Mouse (Mus musculus) bone marrow, adult 2 months (tissue): Measurements from ENCODE around the gene 2900026A02Rik. TPM values are rescaled to one million over a fixed set of nuclear protein-coding genes. Genes with fewer than 3 reads are reported as not detected.
A peak's percentile ranks its signal among the peaks of the same experiment; 100 is the strongest.

Experiments
- H3K27ac ChIP-seq: fragments of 200-500 bp; 2 replicates; pipeline ENCODE4 v1.5.1; 2012; ENCODE audit warnings: low read depth, mild to moderate bottlenecking, control low read depth, inconsistent platforms, low read length; ENCODE audit not compliant: control insufficient read depth, poor library complexity, insufficient read depth
- H3K4me1 ChIP-seq: fragments of 200-500 bp; 2 replicates; pipeline ENCODE4 v1.6.1; 2011; ENCODE audit warnings: low read length; ENCODE audit not compliant: control insufficient read depth, insufficient read depth
- H3K4me3 ChIP-seq: fragments of 200-500 bp; replicated peaks from 2 replicates; pipeline ENCODE3; 2011; ENCODE audit warnings: mild to moderate bottlenecking, low read depth, low read length, control low read depth; ENCODE audit not compliant: control insufficient read depth
- CTCF ChIP-seq: fragments of 200-500 bp; IDR thresholded peaks from 2 replicates; pipeline ENCODE4 v1.5.1; 2011; ENCODE audit warnings: low read length, control low read depth; ENCODE audit not compliant: control insufficient read depth, insufficient read depth
- POLR2A ChIP-seq: fragments of 200-500 bp; IDR thresholded peaks from 2 replicates; pipeline ENCODE4 v1.6.1; 2011; ENCODE audit warnings: low read depth, mild to moderate bottlenecking, control low read depth, low read length, borderline replicate concordance; ENCODE audit not compliant: control insufficient read depth
- WGBS: fragments of 180-500 bp; shearing (Covaris S2); methylation state at CpG from one replicate; pipeline ENCODE4 v1.1.7; 2018; 5-methylcytosine and 5-hydroxymethylcytosine counted together
- polyA plus RNA-seq: library from polyadenylated mRNA; stranded (reverse); fragments of >200 nt; gene quantifications from 2 replicates; pipeline ENCODE4 v1.2.4, GENCODE M21; 2011; ENCODE audit warnings: low replicate concordance; ENCODE audit not compliant: missing spikeins, insufficient read depth, insufficient read length

2900026A02Rik gene
- polyA plus RNA-seq, 1 experiment = 4.1 TPM

- no peak overlapping the region for H3K27ac ChIP-seq
- H3K4me1 ChIP-seq = no peaks in the 10 kb centered on the region
- WGBS = 82% methylated on average over 10 of the region's 10 CpGs
- TF ChIP-seq CTCF (no peak), POLR2A (no peak)
- no peak overlapping the region for H3K4me3 ChIP-seq
Observed at GRCm38 (mm10) chr5:113175976-113176375, 45.1 kb downstream of the 2900026A02Rik start.

GRCm38 (mm10) chr5:113174916-113175692 is 45.9 kb downstream of the 2900026A02Rik start:
- H3K4me1 ChIP-seq = no peaks in the 10 kb centered on the region
- H3K27ac ChIP-seq = no peak overlapping the region; the same call in 1 of the 2 replicates
- TF ChIP-seq POLR2A (no peak), CTCF (peak; percentile 86)
- 45% methylated on average over 24 of the region's 24 CpGs for WGBS
- H3K4me3 ChIP-seq = no peak overlapping the region

DNA sequence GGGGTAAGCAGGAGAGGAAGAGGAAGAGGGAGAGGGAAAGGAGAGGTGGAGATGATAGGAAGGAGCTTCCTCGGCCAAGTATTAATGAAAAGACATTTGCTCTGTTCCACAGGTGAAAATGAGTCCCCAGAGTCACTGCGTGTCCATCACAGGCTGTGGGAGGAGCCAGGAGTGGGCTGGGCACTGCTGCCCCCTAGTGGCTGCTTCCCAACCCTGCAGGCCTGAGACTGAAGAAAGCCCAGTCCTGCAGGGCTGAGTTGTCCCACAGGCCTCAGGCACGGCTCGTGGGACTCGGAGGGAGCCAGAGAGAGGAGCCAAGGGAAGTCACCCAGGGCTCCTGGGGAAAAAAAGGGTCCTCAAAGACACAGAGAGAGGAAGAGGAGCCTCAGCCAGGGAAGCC is 47.7 kb downstream of the 2900026A02Rik start:
- H3K4me3 ChIP-seq = no peak overlapping the region
- TF ChIP-seq POLR2A = peak; percentile 23; the same call in 1 of the 2 replicates
- peak; percentile 90 for TF ChIP-seq CTCF
- H3K27ac ChIP-seq = no peak overlapping the region
- WGBS = 12% methylated on average over 5 of the region's 5 CpGs
- H3K4me1 ChIP-seq = no peaks in the 10 kb centered on the region

DNA sequence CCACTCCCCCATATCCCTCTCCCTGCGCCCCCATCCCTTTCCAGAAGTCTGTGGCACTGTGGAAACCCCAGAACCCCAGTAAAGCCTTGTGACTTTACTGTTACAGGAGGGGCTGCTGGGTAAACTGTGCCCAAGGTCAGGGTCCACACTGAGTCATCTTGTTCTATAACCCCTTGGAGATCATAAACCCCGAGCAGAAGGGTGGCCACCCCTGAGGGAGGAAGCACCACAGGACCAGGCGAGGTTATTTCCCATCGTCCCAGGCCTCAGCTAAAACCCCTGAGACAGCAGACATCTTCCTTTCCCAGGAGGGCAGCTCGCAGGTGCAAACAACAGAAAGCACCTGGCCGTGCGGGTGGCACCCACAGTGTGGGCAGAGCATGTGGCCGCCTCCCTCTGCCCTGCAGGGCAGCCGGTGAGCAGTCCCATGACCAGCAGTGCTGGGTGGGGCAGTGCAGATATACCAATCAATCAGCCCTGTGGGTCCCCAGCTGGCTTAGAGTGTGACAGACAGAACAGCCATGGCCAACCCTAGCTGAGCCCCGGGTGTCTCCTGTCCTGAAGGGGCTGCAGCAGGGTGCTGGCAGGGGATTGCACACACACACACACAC is 49.0 kb downstream of the 2900026A02Rik start:
- TF ChIP-seq POLR2A (no peak), CTCF (no peak)
- 66% methylated on average over 10 of the region's 10 CpGs for WGBS
- H3K4me1 ChIP-seq = no peaks in the 10 kb centered on the region
- no peak overlapping the region for H3K4me3 ChIP-seq
- no peak overlapping the region for H3K27ac ChIP-seq

GRCm38 (mm10) chr5:113170064-113170754 is 50.8 kb downstream of the 2900026A02Rik start:
- WGBS = 85% methylated on average over 11 of the region's 11 CpGs
- no peak overlapping the region for H3K4me3 ChIP-seq
- H3K4me1 ChIP-seq = no peaks in the 10 kb centered on the region
- no peak overlapping the region for H3K27ac ChIP-seq
- TF ChIP-seq POLR2A (no peak), CTCF (peak; percentile 59; the same call in 1 of the 2 replicates)

DNA sequence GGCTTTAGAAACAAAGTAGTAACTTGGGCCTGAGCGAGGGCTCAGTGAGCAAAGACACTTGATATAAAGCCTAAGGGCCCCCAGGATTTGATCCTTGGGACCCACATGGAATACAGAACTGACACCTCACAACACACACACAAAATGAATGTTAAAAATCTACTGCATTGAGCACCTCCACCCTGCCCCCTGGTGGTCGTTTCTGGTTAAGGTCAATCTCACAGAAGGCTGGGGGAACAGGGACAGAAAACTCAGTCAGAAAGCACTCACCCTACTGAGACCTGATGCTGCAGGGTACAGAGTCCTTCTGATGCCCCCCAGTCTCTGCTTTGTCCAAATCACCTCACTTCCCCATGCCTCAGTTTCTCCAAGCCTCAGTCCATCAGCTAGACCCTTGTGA is 53.3 kb downstream of the 2900026A02Rik start:
- WGBS = 37% methylated on average over 2 of the region's 2 CpGs
- Histone ChIP-seq H3K4me1 (no peaks in the 10 kb centered on the region; the same call in 1 of the 2 replicates), H3K27ac (no peak overlapping the region), H3K4me3 (no peak overlapping the region)
- TF ChIP-seq POLR2A = no peak
- peak; percentile 54 for TF ChIP-seq CTCF

DNA sequence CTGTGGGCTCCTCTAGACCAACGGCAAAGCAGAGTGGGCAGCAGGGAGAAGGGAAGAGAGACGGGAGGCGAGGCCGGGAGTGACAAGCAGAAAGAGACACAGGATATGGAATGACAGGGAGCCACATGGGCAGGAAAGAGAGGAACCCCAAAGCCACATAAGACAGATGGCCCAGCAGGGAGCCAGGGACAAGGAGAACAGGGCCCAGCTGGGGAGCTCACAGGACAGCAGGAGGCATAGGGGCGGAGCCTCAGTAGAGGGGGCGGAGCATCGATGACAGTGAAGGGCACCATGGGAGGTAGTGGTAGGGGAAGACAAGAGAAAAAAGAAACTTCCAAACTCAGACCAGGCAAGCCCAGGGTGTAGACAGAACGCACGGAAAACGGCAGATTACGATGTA is 55.6 kb downstream of the 2900026A02Rik start:
- WGBS = 53% methylated on average over 11 of the region's 11 CpGs
- Histone ChIP-seq H3K4me1 (no peaks in the 10 kb centered on the region; the same call in none of the 2 replicates), H3K4me3 (no peak overlapping the region), H3K27ac (peak overlapping the region; percentile 38)
- TF ChIP-seq POLR2A = no peak
- no peak for TF ChIP-seq CTCF
